Comparison of ENCODE assay signal across 8 mouse cellular contexts in genomic region chr17:46703971-46704886, GRCm38 (mm10). TPM values are rescaled to one million over a fixed set of nuclear protein-coding genes. Genes with fewer than 3 reads are reported as not detected.
A peak's percentile ranks its signal among the peaks of the same experiment; 100 is the strongest.
DNase-seq lines count a peak whose midpoint lies in the region; ATAC-seq lines count a peak whose summit lies in the region.

No protein-coding gene starts in this region.

- peak; percentile 24 for DNase-seq in embryo, embryonic 10 days (ENCODE audit: low spot score)
- no peak for DNase-seq in embryo, embryonic 10.5 days (ENCODE audit: low spot score)
- peak; percentile 48 for DNase-seq in thymus, postnatal 14 days
- DNase-seq in thymus, postnatal 10 days (ENCODE audit: low spot score in 2 of 2) = no peak
- DNase-seq in intestine, embryonic 14.5 days (ENCODE audit: low spot score) = no peak
- no peak for DNase-seq in adrenal gland, adult 18-20 months (ENCODE audit: low spot score in 2 of 2)
- no peak for DNase-seq in cerebellum, postnatal 36 days

- H3K4me1 ChIP-seq in intestine, embryonic 14.5 days (replicated peaks; ENCODE audit: control insufficient read depth, insufficient read depth, low read length) = peaks cover 20% of the 10 kb centered on the region
- peaks cover 31% of the 10 kb centered on the region for H3K4me1 ChIP-seq in midbrain, embryonic 16.5 days (ENCODE audit: control insufficient read depth, insufficient read depth, low read length)

- peak overlapping the region; percentile 60 for H3K4me2 ChIP-seq in intestine, embryonic 14.5 days (ENCODE audit: low read length)
- H3K4me2 ChIP-seq in midbrain, embryonic 16.5 days (ENCODE audit: low read length) = peak overlapping the region; percentile 83

- peak overlapping the region; percentile 93 for H3K27ac ChIP-seq in intestine, embryonic 14.5 days (ENCODE audit: low read depth)
- peak overlapping the region; percentile 83 for H3K27ac ChIP-seq in midbrain, embryonic 16.5 days (ENCODE audit: low read length)

- no peaks in the 10 kb centered on the region for H3K27me3 ChIP-seq in intestine, embryonic 14.5 days (replicated peaks; ENCODE audit: control insufficient read depth, insufficient read depth, low read length)
- no peaks in the 10 kb centered on the region for H3K27me3 ChIP-seq in midbrain, embryonic 16.5 days (ENCODE audit: control insufficient read depth, insufficient read depth, low read depth, low read length)

- peak overlapping the region; percentile 84 for H3K4me3 ChIP-seq in intestine, embryonic 14.5 days (ENCODE audit: low read depth, low read length)
- H3K4me3 ChIP-seq in midbrain, embryonic 16.5 days (ENCODE audit: low read depth, low read length) = peak overlapping the region; percentile 95

- ATAC-seq in intestine, embryonic 14.5 days (replicated peaks; ENCODE audit: low FRiP score, low TSS enrichment, low read depth) = peak; percentile 81; the same call in 1 of the 2 replicates
- peak; percentile 70 for ATAC-seq in midbrain, embryonic 16.5 days

- H3K9me3 ChIP-seq in intestine, embryonic 14.5 days (ENCODE audit: control insufficient read depth, low read length) = no peaks in the 10 kb centered on the region
- H3K9me3 ChIP-seq in midbrain, embryonic 16.5 days (replicated peaks; ENCODE audit: control insufficient read depth, low read length, poor library complexity, severe bottlenecking) = no peaks in the 10 kb centered on the region

- peak overlapping the region; percentile 81 for H3K9ac ChIP-seq in intestine, embryonic 14.5 days (ENCODE audit: low read length)
- peak overlapping the region; percentile 93 for H3K9ac ChIP-seq in midbrain, embryonic 16.5 days (ENCODE audit: low read depth, low read length)

- WGBS in intestine, embryonic 14.5 days = 4% methylated on average over 39 of the region's 41 CpGs
- 4% methylated on average over 40 of the region's 41 CpGs for WGBS in midbrain, embryonic 16.5 days

- H3K36me3 ChIP-seq in intestine, embryonic 14.5 days (ENCODE audit: control insufficient read depth, insufficient read depth, low read length) = peaks cover 11% of the 10 kb centered on the region; the same call in 1 of the 2 replicates
- H3K36me3 ChIP-seq in midbrain, embryonic 16.5 days (ENCODE audit: control insufficient read depth, insufficient read depth, low read length) = peaks cover 4% of the 10 kb centered on the region; the same call in 1 of the 2 replicates

RNA-seq across cellular contexts. Expression of gene Ppp2r5d, which starts 0.7 kb away (rescaled TPM):
- polyA plus RNA-seq in intestine, embryonic 14.5 days (2014; fragmentation: Nextera tagmentation; extraction: Ambion mirVana) = 85.6 and 88.5 TPM in 2 replicates
- polyA plus RNA-seq in midbrain, embryonic 16.5 days (2015; fragmentation: Nextera tagmentation; extraction: Ambion mirVana) = 94.8 and 102 TPM in 2 replicates
- 10 to 100 TPM; 40.2 to 46.5 TPM for total RNA-seq in adrenal gland, adult 18-20 months (2021)

RNA-seq across cellular contexts. Expression of gene Pex6, which starts 7.0 kb away (rescaled TPM):
- polyA plus RNA-seq in intestine, embryonic 14.5 days (2014; fragmentation: Nextera tagmentation; extraction: Ambion mirVana) = 18.3 and 20.8 TPM in 2 replicates
- 22.6 and 22.7 TPM in 2 replicates for polyA plus RNA-seq in midbrain, embryonic 16.5 days (2015; fragmentation: Nextera tagmentation; extraction: Ambion mirVana)
- total RNA-seq in adrenal gland, adult 18-20 months (2021) = 10 to 100 TPM; 64.1 to 70.7 TPM

RNA-seq across cellular contexts. Expression of gene Klhdc3, which starts 23.5 kb away (rescaled TPM):
- 109 and 110 TPM in 2 replicates for polyA plus RNA-seq in intestine, embryonic 14.5 days (2014; fragmentation: Nextera tagmentation; extraction: Ambion mirVana)
- 173 TPM in 2 replicates for polyA plus RNA-seq in midbrain, embryonic 16.5 days (2015; fragmentation: Nextera tagmentation; extraction: Ambion mirVana)
- 10 to 100 TPM; 47.6 to 69.9 TPM for total RNA-seq in adrenal gland, adult 18-20 months (2021)

RNA-seq across cellular contexts. Expression of gene Gnmt, which starts 24.7 kb away (rescaled TPM):
- 0.23 and 1.5 TPM in 2 replicates for polyA plus RNA-seq in intestine, embryonic 14.5 days (2014; fragmentation: Nextera tagmentation; extraction: Ambion mirVana)
- 0.68 and 0.83 TPM in 2 replicates for polyA plus RNA-seq in midbrain, embryonic 16.5 days (2015; fragmentation: Nextera tagmentation; extraction: Ambion mirVana)
- total RNA-seq in adrenal gland, adult 18-20 months (2021) = 1 to 10 TPM; 1.2 to 2.0 TPM

RNA-seq across cellular contexts. Expression of gene Mea1, which starts 25.6 kb away (rescaled TPM):
- 156 and 161 TPM in 2 replicates for polyA plus RNA-seq in intestine, embryonic 14.5 days (2014; fragmentation: Nextera tagmentation; extraction: Ambion mirVana)
- 285 and 318 TPM in 2 replicates for polyA plus RNA-seq in midbrain, embryonic 16.5 days (2015; fragmentation: Nextera tagmentation; extraction: Ambion mirVana)
- total RNA-seq in adrenal gland, adult 18-20 months (2021) = 100 to 1,000 TPM; 100 to 107 TPM

Comparison
In these comparisons a context has a peak if more than half of its experiments do, and no peak if none do; other contexts are left out.
1. DNase-seq: peak in embryo, embryonic 10 days (single experiment) and thymus, postnatal 14 days (single experiment); none in embryo, embryonic 10.5 days (single experiment), thymus, postnatal 10 days (0 of 2), intestine, embryonic 14.5 days (single experiment), adrenal gland, adult 18-20 months (0 of 2) and cerebellum, postnatal 36 days (0 of 2).